Comparison of ENCODE assay signal across 24 mouse cellular contexts in the genomic region with DNA sequence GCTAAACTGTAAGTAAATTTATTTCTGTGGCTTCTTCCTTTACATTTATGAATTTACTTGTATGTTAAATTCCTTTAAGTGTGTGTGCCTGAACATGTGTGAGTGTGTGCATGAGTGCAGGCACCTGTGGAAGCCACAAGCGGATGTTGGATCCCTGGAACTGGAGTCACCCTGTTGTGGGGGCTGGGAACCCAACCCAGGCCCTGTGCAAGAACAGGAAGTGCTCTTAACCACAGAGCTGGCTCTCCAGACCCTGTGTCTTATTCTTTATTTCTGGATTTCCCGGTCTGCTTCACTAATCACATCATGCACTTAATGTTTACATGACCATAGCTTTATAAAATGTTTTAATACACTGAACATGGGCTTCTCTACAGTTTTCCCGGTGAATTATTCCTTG.
"Had no signal": no experiment of that assay in that cellular context is flagged by ENCODE, and none has a peak within 500 bp of the region (broad histone marks: within the 10 kb centered on the region; RNA-seq: fewer than 3 reads in every experiment).

No protein-coding gene starts in this region.

- ATAC-seq: intestine, embryonic 15.5 days; liver, postnatal 0 days; lung, postnatal 0 days had no signal

- H3K9me3 ChIP-seq: intestine, embryonic 15.5 days; kidney, embryonic 15.5 days; limb, embryonic 12.5 days; limb, embryonic 15.5 days; neural tube, embryonic 12.5 days; neural tube, embryonic 15.5 days had no signal

- H3K36me3 ChIP-seq: intestine, embryonic 15.5 days; kidney, embryonic 15.5 days; limb, embryonic 12.5 days; limb, embryonic 15.5 days; neural tube, embryonic 12.5 days; neural tube, embryonic 15.5 days had no signal

- H3K4me3 ChIP-seq: intestine, embryonic 15.5 days; kidney, embryonic 15.5 days; layer of hippocampus, adult 2 months; limb, embryonic 12.5 days; limb, embryonic 15.5 days; neural tube, embryonic 12.5 days; neural tube, embryonic 15.5 days had no signal

- H3K27me3 ChIP-seq: intestine, embryonic 15.5 days; kidney, embryonic 15.5 days; limb, embryonic 12.5 days; limb, embryonic 15.5 days; neural tube, embryonic 12.5 days; neural tube, embryonic 15.5 days had no signal

- H3K4me2 ChIP-seq: intestine, embryonic 15.5 days; kidney, embryonic 15.5 days; limb, embryonic 12.5 days; limb, embryonic 15.5 days; liver, embryonic 11.5 days; lung, embryonic 14.5 days; midbrain, embryonic 11.5 days; neural tube, embryonic 12.5 days; neural tube, embryonic 15.5 days had no signal

- DNase-seq: kidney, adult 11 months; kidney, adult 8-10 months; kidney, postnatal 14 days; layer of hippocampus, adult 9-11 months; left cerebral cortex, postnatal 4 days; liver, postnatal 0 days; lung, embryonic 14.5 days; midbrain, embryonic 14.5 days; right cerebral cortex, adult 18-20 months; right cerebral cortex, postnatal 14 days; right cerebral cortex, postnatal 4 days had no signal

- H3K27ac ChIP-seq: intestine, embryonic 15.5 days; kidney, embryonic 15.5 days; layer of hippocampus, adult 2 months; limb, embryonic 12.5 days; limb, embryonic 15.5 days; liver, embryonic 14.5 days; macrophage; neural tube, embryonic 12.5 days; neural tube, embryonic 15.5 days; stomach, postnatal 0 days had no signal

- H3K9ac ChIP-seq: intestine, embryonic 15.5 days; kidney, embryonic 15.5 days; limb, embryonic 12.5 days; limb, embryonic 15.5 days; liver, embryonic 14.5 days; liver, postnatal 0 days; lung, embryonic 14.5 days; neural tube, embryonic 12.5 days; neural tube, embryonic 15.5 days had no signal

- H3K4me1 ChIP-seq: intestine, embryonic 15.5 days; kidney, embryonic 15.5 days; limb, embryonic 12.5 days; neural tube, embryonic 12.5 days; neural tube, embryonic 15.5 days had no signal
